Mouse (Mus musculus): ENCODE measurements around the gene Ube2r2.

The Ube2r2 gene

GRCm38 (mm10) chr4:41124180-41124951, 11.2 kb upstream of the Ube2r2 start, which contains the start of gene Nol6:
TSS of gene Nol6 (minus strand) at chr4:41124455.
- DNase-seq, result peak; percentile 94

GRCm38 (mm10) chr4:41129406-41129805, 6.1 kb upstream of the Ube2r2 start:
- DNase-seq, result peak; percentile 71

GRCm38 (mm10) chr4:41129836-41130235, 5.7 kb upstream of the Ube2r2 start:
- DNase-seq, result no peak

GRCm38 (mm10) chr4:41132471-41132870, 3.1 kb upstream of the Ube2r2 start:
- no peak for DNase-seq

- DNase-seq, result no peak
These were observed 1.8 kb upstream of the Ube2r2 start for GRCm38 (mm10) chr4:41133529-41134291.

- peak; percentile 67 for DNase-seq
These were observed 420 bp upstream of the Ube2r2 start for GRCm38 (mm10) chr4:41134935-41135710.

- peak; percentile 39 for DNase-seq
These were observed 887 bp downstream of the Ube2r2 start for GRCm38 (mm10) chr4:41136454-41136805.

GRCm38 (mm10) chr4:41136811-41137210, 1.3 kb downstream of the Ube2r2 start:
- no peak for DNase-seq

- DNase-seq, result no peak
These were observed 4.8 kb downstream of the Ube2r2 start for GRCm38 (mm10) chr4:41140174-41140875.

- DNase-seq, result no peak
These were observed 7.1 kb downstream of the Ube2r2 start for GRCm38 (mm10) chr4:41142601-41143000.

GRCm38 (mm10) chr4:41149891-41150290, 14.3 kb downstream of the Ube2r2 start:
- DNase-seq, result no peak

GRCm38 (mm10) chr4:41151186-41151585, 15.6 kb downstream of the Ube2r2 start:
- no peak for DNase-seq

GRCm38 (mm10) chr4:41153146-41153545, 17.6 kb downstream of the Ube2r2 start:
- no peak for DNase-seq

- no peak for DNase-seq
These were observed 21.4 kb downstream of the Ube2r2 start for GRCm38 (mm10) chr4:41156961-41157360.

GRCm38 (mm10) chr4:41158251-41158650, 22.7 kb downstream of the Ube2r2 start:
- no peak for DNase-seq

- DNase-seq, result no peak
These were observed 25.7 kb downstream of the Ube2r2 start for GRCm38 (mm10) chr4:41161232-41161631.

GRCm38 (mm10) chr4:41164974-41165373, 29.4 kb downstream of the Ube2r2 start:
- DNase-seq, result peak; percentile 43

- DNase-seq, result peak; percentile 89
These were observed 30.3 kb downstream of the Ube2r2 start for GRCm38 (mm10) chr4:41165693-41166475.

- DNase-seq, result no peak
These were observed 35.4 kb downstream of the Ube2r2 start for GRCm38 (mm10) chr4:41170970-41171369.

- no peak for DNase-seq
These were observed 39.1 kb downstream of the Ube2r2 start for GRCm38 (mm10) chr4:41174631-41175030.

GRCm38 (mm10) chr4:41179825-41180725, 44.5 kb downstream of the Ube2r2 start:
- no peak for DNase-seq

Measured in cerebellum, adult 8-10 months (tissue).